Mouse (Mus musculus) bone marrow, adult 2 months (tissue): Measurements from ENCODE around the gene Plekho1. TPM values are rescaled to one million over a fixed set of nuclear protein-coding genes. Genes with fewer than 3 reads are reported as not detected.
A peak's percentile ranks its signal among the peaks of the same experiment; 100 is the strongest.
"Not testable (repeated sequence)": the region's sequence is repeated elsewhere in the genome, so short reads cannot be mapped to it uniquely, and the experiment has no call there.

Experiments
- H3K27ac ChIP-seq: fragments of 200-500 bp; 2 replicates; pipeline ENCODE4 v1.5.1; 2012; ENCODE audit warnings: low read depth, mild to moderate bottlenecking, control low read depth, inconsistent platforms, low read length; ENCODE audit not compliant: control insufficient read depth, poor library complexity, insufficient read depth
- H3K4me1 ChIP-seq: fragments of 200-500 bp; 2 replicates; pipeline ENCODE4 v1.6.1; 2011; ENCODE audit warnings: low read length; ENCODE audit not compliant: control insufficient read depth, insufficient read depth
- H3K4me3 ChIP-seq: fragments of 200-500 bp; replicated peaks from 2 replicates; pipeline ENCODE3; 2011; ENCODE audit warnings: mild to moderate bottlenecking, low read depth, low read length, control low read depth; ENCODE audit not compliant: control insufficient read depth
- CTCF ChIP-seq: fragments of 200-500 bp; IDR thresholded peaks from 2 replicates; pipeline ENCODE4 v1.5.1; 2011; ENCODE audit warnings: low read length, control low read depth; ENCODE audit not compliant: control insufficient read depth, insufficient read depth
- POLR2A ChIP-seq: fragments of 200-500 bp; IDR thresholded peaks from 2 replicates; pipeline ENCODE4 v1.6.1; 2011; ENCODE audit warnings: low read depth, mild to moderate bottlenecking, control low read depth, low read length, borderline replicate concordance; ENCODE audit not compliant: control insufficient read depth
- WGBS: fragments of 180-500 bp; shearing (Covaris S2); methylation state at CpG from one replicate; pipeline ENCODE4 v1.1.7; 2018; 5-methylcytosine and 5-hydroxymethylcytosine counted together
- polyA plus RNA-seq: library from polyadenylated mRNA; stranded (reverse); fragments of >200 nt; gene quantifications from 2 replicates; pipeline ENCODE4 v1.2.4, GENCODE M21; 2011; ENCODE audit warnings: low replicate concordance; ENCODE audit not compliant: missing spikeins, insufficient read depth, insufficient read length

Plekho1 gene
- polyA plus RNA-seq, 1 experiment: 59.2 TPM

DNA sequence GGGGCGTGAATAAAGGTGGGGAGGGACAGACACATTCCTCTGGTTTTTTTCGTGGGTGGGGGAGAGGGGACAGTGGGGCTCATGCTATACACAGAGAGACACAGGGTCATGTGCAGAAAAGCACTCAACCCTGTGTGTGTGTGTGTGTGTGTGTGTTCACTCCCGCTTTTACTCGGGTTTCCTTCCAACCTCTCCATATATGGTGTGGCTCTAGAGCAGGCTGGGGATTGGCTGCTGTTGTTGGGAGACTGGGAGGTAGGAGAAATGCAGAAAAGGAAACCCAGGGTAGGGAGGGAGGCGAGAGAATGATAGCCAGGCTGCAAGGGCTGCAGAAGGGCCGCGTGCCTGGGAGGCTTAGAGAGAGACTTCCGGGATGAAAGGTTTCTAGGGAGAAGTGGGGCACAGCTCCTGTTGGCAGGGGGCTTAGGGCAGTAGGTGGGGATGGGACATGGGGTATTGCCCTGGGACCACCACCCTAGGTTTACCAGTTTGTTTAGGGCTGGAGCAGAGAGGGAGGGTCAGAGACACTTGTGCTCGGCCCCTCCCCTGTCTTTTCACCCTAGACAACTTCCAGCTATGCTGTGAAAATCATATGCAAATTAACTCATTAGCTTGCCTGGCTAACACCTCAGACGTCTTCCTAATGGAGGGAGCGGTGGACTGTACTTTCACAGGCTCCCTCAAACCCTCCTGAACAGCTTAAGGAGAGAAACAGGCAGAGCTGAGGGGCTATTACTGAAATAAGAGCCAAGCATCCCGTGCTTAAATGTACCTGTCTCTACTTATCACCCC lies 10.4 kb downstream of the Plekho1 start:
- 22% methylated on average over 12 of the region's 12 CpGs for WGBS
- H3K4me3 ChIP-seq: no peak overlapping the region
- TF ChIP-seq POLR2A: peak; percentile 38; the same call in 1 of the 2 replicates
- no peak for TF ChIP-seq CTCF
- peak overlapping the region; percentile 55 for H3K27ac ChIP-seq
- peaks cover 4% of the 10 kb centered on the region; the same call in 1 of the 2 replicates for H3K4me1 ChIP-seq

DNA sequence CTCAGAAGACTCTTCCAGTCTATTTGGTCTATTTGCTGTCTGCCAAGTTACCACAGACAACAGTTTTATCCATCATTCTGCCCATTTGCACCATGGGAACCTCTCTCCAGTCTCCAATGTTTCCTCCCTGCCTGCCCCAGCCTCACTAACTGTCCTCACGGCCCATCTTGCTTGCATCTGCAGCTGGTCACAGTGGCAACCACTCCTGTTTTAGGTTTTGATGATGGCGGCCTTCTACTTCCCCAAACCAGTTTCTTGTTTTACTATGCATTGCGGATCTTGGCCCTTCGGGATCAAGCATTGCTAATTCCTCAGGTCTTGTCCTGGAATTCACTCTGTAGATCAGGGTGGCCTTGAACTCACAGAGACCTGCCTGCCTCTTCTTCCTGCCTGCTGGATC lies 13.7 kb downstream of the Plekho1 start:
- no peak overlapping the region for H3K4me3 ChIP-seq
- TF ChIP-seq POLR2A (no peak), CTCF (no peak)
- H3K4me1 ChIP-seq: peaks cover 10% of the 10 kb centered on the region; the same call in 1 of the 2 replicates
- no peak overlapping the region for H3K27ac ChIP-seq
- 50% methylated on average over 4 of the region's 4 CpGs for WGBS

DNA sequence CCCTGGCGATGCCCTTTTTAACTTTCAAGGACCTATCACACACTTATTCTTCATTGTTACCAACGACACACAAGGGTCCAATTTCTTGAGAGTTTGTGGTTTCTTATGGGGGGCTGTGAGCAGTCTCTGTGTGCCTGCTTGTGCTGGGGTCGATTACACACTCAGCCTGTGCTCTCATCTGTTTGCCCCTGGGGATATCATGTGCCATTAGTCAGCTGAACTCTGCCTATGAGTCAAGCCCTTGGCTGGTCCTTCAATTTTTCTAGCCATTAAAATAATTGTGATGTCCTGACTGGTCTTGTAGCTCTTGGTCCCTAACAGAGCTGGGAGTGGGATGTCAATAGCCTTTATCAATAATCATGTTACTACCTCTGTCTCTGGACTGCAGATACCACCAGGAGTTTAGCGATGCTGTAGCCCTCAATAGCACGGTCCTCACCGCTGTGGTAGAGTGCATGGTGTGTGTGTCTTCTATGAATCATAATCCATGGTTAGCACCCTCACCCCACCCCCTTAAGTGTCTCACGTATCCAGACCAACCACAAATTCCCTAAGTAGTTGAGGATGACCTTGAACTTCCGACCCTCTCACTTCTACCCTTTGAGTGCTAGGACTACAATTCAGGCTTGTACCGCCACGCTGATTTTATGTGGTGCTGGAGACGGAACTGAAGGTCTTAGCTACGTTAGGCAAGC lies 15.4 kb downstream of the Plekho1 start:
- TF ChIP-seq POLR2A (no peak), CTCF (no peak)
- peaks cover 10% of the 10 kb centered on the region; the same call in 1 of the 2 replicates for H3K4me1 ChIP-seq
- WGBS: 83% methylated on average over 12 of the region's 12 CpGs
- no peak overlapping the region for H3K27ac ChIP-seq
- no peak overlapping the region for H3K4me3 ChIP-seq

DNA sequence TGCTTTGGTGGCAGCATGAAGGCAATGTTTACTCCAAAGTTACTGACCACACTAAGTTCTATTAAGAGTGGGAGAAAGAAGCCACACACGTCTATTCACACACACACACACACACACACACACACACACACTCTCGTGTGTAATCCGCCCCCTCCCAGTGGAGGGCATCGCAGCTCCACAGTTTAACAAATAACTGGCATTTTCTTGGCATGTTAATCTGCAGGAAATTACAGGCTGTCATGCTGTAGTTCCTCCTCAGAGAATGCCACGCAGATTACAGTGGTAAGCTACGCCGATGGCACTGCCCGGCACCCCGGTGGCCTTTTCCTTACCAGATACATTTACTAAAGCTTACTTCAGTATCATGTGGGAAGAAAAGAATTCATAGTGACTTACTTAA lies 17.5 kb downstream of the Plekho1 start:
- 16% methylated on average over 9 of the region's 9 CpGs for WGBS
- Histone ChIP-seq H3K4me1 (peaks cover 10% of the 10 kb centered on the region; the same call in 1 of the 2 replicates), H3K4me3 (no peak overlapping the region), H3K27ac (peak overlapping the region; percentile 31; the same call in 1 of the 2 replicates)
- TF ChIP-seq POLR2A: no peak
- TF ChIP-seq CTCF: no peak

DNA sequence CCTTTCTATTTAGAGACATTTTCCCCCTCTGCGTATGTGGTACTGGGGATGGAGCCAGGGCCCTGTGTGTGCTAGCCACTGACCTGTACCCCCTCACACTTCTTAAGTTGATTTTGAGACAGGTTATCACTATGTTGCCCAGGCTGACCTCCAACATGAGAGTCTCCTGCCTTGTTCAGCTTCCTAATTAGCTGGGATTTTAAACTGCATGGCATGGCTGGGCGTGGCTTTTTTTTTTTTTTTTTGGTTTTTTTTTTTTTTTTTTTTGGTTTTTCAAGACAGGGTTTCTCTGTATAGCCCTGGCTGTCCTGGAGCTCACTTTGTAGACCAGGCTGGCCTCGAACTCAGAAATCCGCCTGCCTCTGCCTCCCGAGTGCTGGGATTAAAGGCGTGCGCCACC lies 18.2 kb downstream of the Plekho1 start:
- H3K4me3 ChIP-seq, H3K4me1 ChIP-seq: not testable (repeated sequence)
- H3K27ac ChIP-seq: peak overlapping the region; percentile 57
- 81% methylated on average over 7 of the region's 7 CpGs for WGBS

DNA sequence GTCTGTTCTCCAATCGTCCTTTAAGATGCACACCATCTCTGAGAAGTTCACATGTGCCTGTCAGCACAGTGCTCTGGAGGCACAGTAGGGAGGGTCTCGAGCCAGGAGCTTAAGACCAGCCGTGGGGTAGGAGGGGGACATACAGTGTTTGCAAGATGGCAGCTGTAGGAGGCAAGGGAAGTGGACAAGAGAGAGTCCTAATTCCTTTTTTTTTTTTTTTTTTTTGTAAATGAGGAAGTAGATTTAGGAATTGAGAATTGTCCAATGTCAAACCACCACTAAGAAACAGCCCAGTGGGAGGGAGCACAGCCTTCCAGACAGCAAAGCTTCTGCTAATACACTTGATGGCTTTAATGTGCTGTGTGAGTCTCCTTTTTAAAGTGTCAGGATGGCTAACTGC lies 18.7 kb downstream of the Plekho1 start:
- TF ChIP-seq CTCF (no peak), POLR2A (no peak)
- 48% methylated on average over 3 of the region's 3 CpGs for WGBS
- Histone ChIP-seq H3K4me1 (peaks cover 10% of the 10 kb centered on the region; the same call in 1 of the 2 replicates), H3K27ac (peak overlapping the region; percentile 67), H3K4me3 (no peak overlapping the region)

DNA sequence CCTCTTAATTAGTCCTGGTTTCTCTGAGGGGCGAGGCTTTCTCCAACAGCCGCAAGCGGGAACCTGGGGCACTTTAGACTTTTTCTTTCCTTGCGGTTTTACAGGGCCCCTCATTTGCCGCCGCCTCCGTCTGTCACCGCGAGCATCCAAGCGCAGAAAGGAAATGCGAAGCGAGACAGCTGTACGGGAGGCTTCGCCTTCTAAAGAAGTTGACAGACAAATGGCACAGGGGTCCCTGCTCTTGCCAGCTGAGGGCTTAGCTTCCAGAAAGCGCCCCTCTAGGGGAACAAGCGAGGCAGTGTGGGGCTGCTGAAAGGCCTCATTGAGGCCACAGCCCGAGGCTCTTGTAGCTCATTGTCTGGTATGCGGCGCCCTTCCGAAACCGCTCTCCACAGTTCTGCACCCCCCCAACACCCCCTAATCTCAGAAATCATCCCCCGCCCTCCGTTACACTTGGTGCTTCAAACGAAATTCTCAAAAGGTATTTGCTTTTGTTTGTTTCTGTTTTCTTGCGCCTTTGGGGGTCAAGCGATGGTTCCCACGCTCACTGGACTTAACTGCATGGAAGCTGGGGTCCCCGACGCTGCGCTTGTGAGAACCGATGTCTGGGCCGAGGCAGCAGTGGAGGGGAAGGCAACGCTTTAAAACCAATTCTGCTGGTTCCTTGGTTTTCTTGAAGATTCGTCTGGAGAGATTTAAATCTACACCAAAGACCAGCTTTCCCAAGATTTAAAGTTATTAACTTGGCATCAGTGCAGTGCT lies 22.7 kb downstream of the Plekho1 start:
- H3K4me3 ChIP-seq: no peak overlapping the region
- H3K4me1 ChIP-seq: peaks cover 6% of the 10 kb centered on the region; the same call in 1 of the 2 replicates
- H3K27ac ChIP-seq: peak overlapping the region; percentile 93
- TF ChIP-seq POLR2A (peak; percentile 50; the same call in 1 of the 2 replicates), CTCF (no peak)
- 22% methylated on average over 34 of the region's 34 CpGs for WGBS
